Mouse (Mus musculus) cerebellum, postnatal 4 days (tissue): ENCODE results near the gene Lyrm9.

ENCODE experiments used
- DNase-seq, 2 experiments: peaks; one replicate each; pipeline ENCODE4 v3.0.0; 2022; ENCODE audit warnings: low spot score in 2 of 2, mixed read lengths in 1 of 2

Gene Lyrm9

GRCm38 (mm10) chr11:78814461-78814941 is 11.9 kb upstream of the Lyrm9 start:
- DNase-seq = peak in 1 of 2 experiments; percentile 37

- DNase-seq = no peak
These were observed 10.2 kb upstream of the Lyrm9 start for GRCm38 (mm10) chr11:78815986-78816792.

DNA sequence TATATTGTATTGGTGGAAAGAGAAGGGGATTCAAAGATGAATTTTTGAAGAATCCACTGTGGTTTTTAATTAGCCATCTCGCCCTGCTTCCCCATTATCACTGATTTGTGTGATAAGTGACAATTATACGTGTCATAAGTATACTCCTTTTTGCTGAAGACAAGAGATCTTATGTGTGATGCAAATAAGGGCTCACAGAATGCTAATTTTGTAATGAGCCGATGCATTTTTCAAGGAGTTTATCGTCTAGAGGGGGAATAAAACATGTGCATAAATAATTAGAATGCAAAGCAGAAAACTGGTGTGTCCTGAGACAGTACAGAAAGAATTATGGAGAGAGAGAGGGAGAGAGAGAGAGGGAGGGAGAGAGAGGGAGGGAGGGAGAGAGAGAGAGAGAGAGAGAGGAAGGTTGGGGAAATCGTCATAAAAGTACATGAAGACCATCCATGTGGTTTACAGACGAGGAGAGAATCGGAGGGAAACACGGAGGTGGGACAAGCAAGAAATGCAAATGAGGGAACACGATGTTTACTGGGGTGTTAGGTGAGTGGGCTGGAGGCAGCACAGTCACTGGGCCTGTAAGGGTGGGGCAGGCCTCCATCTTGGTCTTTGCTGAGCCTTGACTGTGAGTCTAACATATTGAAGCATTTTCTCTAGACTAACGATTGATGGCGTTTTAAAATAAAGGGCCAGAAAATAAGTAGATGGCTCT is 8.9 kb upstream of the Lyrm9 start:
- no peak for DNase-seq

GRCm38 (mm10) chr11:78820337-78821000 is 5.9 kb upstream of the Lyrm9 start:
- no peak for DNase-seq

DNA sequence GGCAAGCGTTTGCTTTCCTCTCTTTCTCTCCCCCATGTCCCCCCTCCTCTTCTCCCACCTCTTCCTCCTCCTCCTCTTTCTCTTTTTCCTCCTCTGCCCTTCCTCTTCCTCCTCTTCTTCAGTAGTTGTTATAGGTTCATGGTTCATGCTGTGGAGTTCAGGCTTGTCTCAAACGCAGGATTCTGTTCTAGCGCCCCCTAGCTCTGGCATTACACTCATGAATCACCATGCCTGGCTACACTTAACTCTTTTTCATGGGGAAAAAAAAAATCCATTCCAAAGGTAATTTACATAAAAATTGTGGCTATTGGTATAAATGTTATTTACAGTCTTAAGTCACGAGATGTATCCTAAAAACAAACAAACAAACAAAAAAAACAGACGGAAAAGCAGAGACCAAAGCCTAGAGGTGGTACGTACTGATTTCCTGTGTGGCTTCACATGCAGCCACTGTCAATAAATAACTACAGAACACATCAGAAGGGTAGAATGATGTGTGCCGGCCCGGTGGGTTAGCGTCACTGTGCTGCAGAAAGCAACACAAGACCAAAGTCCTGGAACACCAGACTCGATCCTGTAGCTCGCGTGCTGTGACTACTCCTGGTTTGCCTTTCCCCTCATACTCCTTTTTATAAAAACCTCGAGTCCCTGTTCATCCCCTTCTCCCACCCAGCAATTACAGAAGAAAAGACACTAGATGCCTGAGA is 3.4 kb upstream of the Lyrm9 start:
- DNase-seq = peak in 1 of 2 experiments; percentile 63

DNA sequence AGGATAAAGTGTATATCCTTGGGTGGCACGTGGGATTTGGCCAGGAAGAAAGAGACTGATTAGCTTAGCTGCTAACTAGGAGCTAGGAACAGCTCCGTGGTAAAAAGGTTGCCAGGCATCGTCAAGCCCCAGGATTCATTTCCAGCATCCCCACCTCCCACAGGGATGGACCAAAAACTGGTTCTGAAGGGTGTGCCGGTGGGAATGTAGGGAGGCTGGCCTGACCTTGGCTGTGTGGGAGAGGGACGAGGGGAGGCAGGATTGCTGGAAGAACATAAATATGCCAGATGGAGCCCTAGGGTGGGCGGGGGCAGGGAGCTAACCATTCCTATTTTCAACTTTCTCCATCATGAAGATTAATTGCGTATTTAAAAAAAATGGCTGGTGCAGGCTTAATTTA is 1.2 kb downstream of the Lyrm9 start:
- DNase-seq = no peak

DNA sequence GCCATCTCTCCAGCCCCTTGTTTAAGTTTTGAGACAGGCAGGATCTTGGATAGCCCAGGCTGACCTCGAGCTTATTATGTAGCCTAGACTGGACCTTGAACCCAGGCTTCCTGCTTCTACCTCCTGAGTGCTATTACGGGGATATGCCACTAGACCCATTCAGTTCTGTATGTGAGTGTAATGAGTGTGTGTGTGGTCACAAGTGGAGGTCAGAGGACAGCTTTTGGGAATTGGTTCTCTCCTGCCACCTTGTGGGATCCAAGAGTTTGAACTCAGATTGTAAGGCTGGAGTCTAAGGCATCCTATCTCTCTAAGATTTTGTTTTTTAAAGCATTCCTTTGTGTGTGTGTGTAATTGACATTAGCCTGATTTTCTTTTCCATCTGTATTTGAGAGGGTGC is 2.0 kb downstream of the Lyrm9 start:
- DNase-seq = peak in 1 of 2 experiments; percentile 30

DNA sequence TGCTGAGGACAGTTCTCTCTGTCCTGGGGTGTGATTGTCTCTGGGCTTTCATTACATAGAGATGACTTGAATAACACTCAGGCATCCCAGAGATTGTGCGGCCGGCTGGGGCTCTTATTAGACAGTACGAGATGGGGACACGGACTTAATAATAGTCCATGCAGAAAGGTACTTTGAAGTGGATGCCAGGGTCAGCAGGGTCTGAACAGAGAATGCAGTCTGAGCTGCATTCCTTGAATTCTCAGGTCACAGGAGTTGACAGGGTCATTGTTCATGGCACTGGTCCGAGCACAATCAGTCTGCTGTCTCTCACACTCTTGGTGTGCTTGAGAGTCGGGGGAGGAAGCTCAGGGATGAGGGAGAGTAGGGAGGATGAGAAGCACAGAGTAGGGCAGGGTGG is 3.0 kb downstream of the Lyrm9 start:
- no peak for DNase-seq

DNA sequence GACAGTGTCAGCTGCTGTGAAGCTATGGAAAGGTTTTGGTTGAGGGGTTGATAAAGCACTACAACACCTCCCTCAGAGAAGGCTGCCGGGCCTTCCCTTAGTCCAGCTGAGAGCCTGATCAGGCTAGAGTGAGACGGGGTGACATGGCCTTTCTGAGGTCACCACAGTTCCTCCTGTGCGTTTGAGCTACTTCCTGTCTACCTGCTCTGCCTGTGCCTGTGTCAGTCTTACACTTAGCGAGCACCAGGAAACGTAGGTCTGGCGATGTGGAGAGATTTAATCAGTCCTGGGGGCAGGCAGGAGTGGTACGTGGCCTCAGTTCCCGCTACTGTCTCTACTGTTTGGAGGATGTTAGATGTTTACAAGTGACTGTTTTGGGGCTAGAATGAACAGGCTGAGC is 3.8 kb downstream of the Lyrm9 start:
- DNase-seq = no peak

DNA sequence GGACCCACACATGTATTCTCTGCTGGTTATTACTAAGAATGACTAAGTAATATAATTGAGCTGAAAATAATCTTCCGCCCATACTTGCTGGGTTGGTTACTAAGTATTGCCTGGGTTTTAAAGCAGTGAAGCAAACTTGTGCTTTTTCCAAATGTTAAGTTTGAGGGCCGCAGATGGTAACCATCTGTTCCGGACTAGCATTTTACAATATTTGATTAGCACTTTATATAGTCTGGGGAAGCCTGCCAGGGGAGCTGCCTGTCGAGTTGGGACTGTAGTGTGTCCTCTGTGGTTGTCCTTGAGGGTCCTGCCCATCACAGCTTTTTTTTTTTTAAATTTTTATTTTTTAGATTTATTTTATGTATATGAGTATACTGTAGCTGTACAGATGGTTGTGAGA is 5.3 kb downstream of the Lyrm9 start:
- no peak for DNase-seq

- DNase-seq = no peak
These were observed 5.8 kb downstream of the Lyrm9 start for GRCm38 (mm10) chr11:78832117-78832726.

DNA sequence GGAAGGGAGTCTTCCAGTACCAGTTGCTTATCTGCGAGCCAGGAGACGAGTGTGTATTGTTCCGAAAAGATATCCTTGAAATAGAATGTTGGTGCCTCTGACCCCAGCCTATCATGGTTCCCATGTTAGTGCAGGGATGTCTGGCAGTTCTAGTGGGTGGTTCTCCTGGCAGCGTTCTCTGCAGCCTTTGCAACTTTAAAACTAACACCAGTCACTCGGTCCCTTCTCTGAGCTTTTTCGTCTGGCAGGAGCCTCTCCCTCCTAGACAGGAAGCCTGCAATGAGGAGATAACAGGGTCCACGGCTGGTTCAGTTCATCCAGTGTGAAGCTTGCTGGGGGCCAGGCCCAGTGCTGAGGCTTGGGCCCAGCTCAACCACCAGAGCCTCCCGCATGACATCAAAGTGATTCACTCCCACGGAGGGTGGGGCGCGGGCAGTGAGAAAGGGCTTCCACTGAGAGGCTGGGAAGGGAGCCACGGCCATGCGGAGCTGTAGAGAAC is 6.5 kb downstream of the Lyrm9 start:
- DNase-seq = no peak

GRCm38 (mm10) chr11:78836486-78836885 is 10.1 kb downstream of the Lyrm9 start:
- no peak for DNase-seq

DNA sequence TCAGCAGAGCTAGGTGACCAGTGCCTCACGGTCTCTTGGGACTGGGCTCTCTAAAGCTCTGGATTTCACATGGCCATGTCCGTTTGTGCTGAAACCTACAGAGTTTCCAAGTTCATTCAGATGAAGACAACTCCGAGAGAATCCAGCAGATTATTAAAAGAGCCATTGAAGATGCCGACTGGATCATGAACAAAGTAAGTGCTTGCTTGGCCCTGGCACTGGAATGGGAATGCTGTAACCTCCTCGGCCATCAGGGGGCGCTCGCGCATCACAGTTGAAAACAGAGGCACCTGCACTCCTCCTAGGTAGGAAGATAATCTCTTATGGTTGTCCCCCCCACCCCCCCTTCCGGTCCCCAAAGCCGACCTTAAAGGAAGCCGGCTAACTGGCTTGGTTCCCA is 11.6 kb downstream of the Lyrm9 start:
- DNase-seq = peak; percentile 63 to 75

DNA sequence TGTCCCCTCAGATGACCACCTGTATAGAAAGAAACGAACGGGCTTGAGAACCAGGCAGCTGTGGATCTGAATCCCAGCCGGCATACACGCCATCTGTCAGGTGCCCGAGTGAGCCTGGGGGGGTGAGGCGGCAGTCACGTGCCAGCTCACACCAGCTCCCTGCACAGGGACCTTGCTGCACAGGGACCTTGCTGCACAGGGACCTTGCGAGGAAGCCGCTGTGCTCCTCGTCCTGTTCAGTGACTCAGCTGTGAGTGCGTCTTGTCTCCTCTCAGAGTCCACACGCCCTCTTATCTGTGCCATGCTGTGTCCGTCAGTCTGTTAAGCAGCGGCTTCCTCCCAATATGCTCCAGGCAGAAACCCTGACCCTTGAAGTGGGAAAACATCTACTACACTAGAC is 13.1 kb downstream of the Lyrm9 start:
- no peak for DNase-seq

DNA sequence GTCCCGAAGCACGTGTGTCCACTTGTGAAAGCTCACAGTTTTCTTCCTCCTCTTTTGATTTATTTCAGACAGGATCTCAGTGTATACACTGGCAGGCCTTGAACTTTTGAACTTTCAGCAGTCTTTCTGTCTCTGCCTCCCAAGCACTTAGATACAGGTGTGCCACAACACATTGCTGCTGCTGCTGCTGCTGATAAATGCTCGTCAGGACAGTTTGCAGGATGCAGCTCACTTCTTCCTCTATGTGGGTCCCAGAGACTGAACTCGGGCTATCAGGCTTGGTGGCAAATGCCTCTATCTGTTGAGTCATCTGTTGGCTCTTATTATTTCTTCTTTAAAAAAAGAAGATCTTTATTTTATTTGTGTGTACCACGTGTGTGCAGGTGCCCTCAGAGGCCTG is 13.8 kb downstream of the Lyrm9 start:
- DNase-seq = no peak

GRCm38 (mm10) chr11:78841987-78842386 is 15.6 kb downstream of the Lyrm9 start:
- no peak for DNase-seq

GRCm38 (mm10) chr11:78846620-78847019 is 20.2 kb downstream of the Lyrm9 start:
- DNase-seq = no peak

- no peak for DNase-seq
These were observed 21.8 kb downstream of the Lyrm9 start for GRCm38 (mm10) chr11:78847884-78848848.

DNA sequence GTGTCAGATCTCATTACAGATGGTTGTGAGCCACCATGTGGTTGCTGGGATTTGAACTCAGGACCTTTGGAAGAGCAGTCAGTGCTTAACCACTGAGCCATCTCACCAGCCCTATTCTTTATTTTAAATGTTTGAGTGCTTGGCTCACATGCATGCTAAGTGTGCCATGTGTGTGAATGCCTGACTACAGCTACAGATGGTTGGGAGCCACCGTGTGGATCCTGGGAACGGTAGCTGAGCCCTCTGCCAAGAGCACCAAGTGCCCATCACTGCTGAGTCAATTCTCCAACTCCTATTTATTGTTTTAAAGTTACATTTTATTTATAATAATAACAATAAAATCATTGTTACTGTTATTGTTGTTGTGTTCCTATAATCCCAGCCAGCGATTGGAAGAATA is 23.5 kb downstream of the Lyrm9 start:
- no peak for DNase-seq
